Mouse (Mus musculus): ENCODE measurements around the gene Tmem184a.

The Tmem184a gene

DNA sequence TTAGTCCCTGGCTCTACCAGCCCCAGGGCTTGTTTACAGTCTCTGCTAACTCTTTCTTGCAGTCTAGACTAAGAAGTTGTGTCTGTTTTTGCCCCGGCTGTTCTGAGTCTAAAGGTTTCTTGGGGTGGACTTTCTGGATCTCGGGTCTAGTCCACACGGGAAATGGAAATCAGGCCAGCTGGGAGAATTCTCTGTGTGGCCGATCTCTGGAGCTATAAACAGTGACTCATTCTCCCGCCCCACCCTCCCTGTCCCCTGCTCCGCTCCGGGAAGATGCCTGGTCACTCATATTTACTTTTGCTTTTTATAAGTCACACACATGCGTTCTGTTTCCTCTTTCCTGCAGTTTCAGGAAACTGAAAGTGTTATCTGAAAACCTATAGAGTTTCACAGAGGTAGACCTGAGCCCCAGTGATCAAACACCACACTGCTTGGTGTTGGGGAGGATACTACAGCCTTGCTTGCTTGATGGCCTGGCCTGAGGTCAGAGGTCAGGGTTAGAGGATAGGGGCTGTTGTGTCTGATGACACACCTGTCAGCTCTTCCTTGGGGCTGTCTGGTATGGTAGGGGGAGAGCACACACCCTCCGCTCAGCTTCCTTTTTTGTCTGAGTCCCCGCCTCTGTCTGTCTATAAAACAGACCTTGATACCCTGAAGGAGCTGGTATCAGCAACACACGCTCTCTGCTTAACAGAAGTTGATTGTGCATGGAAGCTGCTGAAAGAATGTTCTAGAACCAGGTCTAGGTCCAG is 26.2 kb downstream of the Tmem184a start:
- no peak for DNase-seq (ENCODE audit: low spot score in 2 of 2)

DNA sequence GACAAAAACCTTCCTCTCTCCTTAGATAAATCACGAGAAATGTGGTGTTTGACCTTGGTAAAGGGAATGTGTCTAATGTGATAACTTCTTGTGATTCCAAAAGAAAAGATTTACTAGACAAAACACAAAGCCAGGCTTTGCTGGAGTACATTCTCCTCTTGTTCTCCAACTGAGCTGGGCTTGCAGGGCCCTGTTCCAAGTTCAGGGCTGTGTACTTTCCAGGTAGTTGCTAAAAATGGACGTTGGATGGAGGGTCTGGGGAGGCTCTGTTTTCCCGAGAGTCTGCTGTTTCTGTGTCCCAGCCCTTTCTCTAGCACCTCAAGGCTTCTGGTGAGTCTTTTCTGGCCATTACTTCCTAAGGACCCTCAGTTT is 26.8 kb downstream of the Tmem184a start:
- DNase-seq (ENCODE audit: low spot score in 2 of 2): no peak

DNA sequence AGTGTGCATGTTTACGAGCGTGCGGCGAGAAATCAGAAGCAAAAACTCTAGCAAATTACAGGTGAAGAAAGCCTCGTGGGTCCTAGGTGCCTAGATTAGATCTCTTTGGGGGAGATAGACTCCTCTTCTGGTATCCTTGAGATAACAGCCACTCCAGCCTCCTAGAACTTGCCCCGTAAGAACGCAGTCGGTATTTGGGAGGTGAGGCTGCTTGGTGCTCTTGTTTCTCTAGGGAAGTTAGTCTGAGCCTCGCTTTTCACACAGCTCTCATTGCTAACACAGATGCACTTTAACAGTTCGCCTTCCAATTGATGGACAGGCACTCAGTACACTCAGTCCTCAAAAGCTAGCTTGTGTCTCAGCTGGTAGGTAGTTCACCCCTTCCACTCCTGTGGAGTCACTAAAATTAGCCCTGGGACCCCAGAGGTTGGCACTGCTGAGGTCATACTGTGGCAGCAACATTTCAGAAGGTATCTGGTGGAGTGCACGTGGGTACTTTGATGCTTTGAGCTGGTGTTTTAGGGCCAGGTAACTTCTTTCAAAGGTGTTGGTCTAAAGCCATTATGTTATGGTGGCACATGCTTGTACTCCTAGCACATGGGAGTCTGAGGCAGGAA is 27.4 kb downstream of the Tmem184a start:
- DNase-seq (ENCODE audit: low spot score in 2 of 2): no peak

DNA sequence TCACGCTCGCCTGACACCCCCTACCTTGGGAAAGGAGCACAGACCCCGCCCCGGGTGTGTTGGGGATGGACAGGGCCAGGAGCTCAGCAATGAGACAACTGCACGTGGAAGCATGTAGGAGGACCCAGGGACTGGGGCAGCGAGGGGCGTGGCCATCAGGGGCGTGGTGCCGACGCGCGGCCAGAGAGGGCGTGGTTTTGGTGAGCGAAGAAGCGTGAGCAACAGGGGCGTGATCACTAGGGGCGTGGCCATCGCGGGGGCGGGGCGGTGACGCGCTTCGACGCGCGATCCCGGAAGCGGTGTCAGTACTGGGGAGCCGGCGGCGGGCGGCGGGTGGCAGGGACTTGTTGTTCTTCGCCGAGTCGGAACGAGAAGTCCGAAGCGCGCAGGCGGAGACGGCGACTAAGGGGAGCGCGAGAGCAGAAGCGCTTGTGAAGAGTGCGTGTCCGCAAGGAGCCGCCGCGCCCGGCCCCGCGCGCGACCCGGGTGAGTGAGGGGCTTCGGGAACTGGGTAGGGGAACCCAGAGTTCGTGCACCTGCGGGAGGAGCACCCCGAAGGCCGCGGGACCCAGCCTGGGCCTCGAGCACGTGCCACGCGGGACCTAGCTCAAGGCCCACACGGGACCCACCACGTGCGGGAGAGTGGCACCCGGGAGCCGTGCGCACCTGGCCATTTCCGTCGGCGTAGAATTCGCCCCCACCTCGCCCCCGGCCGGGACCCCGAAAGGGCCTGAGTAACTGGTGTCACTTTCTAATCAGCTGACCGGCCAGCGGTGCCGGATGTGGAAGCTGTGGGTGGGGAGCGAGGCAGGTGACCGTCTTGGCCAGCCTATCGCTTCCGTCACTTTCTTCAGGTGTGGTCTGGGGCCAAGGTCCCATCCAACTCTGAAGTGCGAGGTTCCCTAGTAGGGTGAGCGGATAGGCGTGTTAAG is 28.2 kb downstream of the Tmem184a start, which contains the start of gene Mafk:
Gene Mafk (plus strand): TSS at position 287 of the 932 bp plus-strand sequence.
- DNase-seq (ENCODE audit: low spot score in 2 of 2): peak; percentile 95 to 99

DNA sequence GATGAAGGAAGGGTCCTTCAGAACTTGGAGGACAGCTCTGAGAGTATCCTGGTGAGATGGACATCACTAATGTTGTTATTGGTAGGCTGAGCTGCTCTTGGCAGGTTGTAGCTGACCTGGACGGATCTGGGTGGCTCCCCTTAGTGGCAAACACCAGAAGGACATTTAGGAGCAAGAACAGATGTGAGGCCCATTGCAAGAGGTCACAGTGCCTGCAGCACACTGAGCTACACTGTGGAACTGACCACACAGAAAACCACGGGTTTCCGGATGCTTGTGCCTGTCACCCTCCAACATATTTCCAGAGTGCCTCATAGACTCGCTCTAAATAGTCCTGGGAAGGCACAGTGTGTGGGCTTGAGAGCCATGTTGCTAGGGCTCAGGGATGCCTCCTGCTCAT is 30.3 kb downstream of the Tmem184a start:
- no peak for DNase-seq (ENCODE audit: low spot score in 2 of 2)

DNA sequence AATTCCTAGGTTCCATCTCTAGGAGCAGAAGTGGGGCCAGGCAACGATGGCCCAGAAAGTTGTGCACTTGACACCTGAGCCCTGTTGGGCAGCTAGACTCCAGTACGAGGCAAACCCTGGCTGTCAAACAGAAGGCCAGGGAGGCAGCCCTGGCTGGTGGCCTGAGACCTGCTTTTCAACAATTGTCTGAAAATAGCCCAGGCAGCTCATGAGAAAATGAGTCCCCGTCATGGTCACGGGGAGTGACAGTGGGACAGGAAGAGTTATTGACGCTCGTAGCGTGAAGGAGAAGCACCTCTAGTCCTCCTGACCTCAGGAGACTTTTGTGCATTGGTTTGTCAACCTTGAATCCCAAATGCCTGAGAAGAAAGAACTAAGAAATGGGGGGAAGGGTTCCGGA is 38.3 kb downstream of the Tmem184a start:
- no peak for DNase-seq (ENCODE audit: low spot score in 2 of 2)

DNA sequence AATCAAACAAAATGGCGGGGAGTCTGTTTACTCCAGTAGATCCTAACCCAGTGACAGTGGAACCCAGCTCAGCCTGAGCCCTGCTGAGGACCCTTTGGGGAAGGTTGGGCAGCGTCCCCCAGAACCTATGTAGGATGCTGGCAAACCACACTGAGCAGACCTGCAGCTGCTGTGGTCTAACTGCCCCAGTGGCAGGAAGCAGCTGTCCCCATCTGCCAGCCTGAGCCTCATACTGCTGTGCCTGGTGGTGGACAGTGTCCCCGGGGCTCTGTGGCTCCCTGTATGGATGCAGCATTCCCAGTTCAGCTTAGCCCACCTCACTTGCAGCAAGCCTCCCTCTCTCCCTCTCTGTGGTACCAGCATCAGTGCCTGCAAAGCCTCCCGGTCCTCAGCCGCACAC is 42.8 kb downstream of the Tmem184a start:
- DNase-seq (ENCODE audit: low spot score in 2 of 2): peak; percentile 65 to 73

DNA sequence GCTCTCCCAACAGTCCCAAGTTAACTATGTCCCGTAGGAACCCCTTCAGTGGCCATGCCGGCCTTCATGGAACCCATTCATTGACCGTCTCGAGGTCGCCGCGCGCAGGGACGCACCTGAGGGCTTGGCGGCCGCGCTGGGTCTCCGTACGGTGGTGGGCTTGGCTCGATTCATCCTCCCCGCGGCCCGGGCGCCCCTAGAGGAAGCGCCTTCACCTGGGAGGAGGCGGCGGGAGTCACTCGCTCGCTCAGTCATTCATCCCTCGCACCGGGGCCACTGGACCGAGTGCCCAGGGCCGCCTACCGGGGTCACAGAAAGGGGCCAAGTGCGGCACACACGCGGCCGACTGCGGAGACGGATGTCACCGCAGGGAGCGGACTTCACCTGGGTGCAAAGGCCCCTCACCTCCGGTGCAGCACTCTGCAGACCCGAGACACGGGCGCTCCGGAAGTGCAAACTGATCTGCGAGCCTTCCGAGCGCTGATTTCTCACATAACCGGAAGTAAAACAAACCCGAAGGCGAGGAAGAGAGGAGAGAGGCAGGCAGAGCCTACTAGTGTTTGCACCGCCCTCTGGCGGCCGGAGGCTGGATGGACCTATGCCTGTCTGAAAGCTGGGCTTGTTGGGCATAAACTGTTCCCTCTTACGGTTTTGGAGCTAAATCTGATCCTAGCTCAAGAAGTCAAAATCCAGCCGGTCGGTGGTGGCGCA is 44.3 kb downstream of the Tmem184a start, which contains the start of gene Ints1:
Gene Ints1 (minus strand): TSS at position 459 of the 711 bp plus-strand sequence.
- DNase-seq (ENCODE audit: low spot score in 2 of 2): peak; percentile 94 to 98

DNA sequence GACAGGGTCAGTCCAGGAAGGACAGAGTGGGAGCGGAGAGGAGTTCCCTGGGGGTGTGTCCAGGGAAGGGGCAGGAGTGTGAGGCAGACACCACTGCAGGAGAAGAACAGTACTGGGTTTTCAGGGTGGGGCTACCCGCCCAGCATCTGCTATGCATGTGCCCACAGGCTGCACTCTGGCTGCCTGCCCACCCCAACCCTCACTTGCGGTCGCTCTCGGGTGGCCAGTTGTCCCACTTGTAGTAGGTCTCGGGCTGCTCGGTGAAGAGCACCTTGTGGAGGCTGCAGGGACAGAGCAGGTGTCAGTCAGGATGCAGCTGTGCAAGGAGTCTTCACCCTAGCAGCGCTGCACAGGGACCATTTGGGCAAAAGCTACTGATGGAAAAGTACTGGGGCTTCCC is 51.5 kb downstream of the Tmem184a start:
- no peak for DNase-seq (ENCODE audit: low spot score in 2 of 2)

DNA sequence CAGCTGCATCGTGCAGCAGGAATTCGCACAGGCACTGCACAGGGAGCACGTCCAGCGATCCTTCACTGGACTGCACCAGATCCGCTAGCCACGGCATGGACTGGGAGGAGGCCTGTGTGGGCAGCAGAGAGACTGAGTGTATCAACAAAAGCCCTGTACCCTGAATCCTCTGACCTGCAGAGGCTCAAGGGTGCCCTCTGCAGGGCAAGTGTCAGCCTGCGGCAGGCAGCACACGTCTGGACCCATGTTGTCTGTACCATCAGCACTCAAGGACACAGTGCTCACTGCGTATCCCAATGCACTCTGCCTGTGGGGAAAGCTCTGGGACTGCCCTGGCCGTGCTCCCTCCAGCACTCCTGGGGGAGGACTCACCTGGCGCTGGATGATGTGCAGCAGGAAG is 55.4 kb downstream of the Tmem184a start:
- DNase-seq (ENCODE audit: low spot score in 2 of 2): no peak

DNA sequence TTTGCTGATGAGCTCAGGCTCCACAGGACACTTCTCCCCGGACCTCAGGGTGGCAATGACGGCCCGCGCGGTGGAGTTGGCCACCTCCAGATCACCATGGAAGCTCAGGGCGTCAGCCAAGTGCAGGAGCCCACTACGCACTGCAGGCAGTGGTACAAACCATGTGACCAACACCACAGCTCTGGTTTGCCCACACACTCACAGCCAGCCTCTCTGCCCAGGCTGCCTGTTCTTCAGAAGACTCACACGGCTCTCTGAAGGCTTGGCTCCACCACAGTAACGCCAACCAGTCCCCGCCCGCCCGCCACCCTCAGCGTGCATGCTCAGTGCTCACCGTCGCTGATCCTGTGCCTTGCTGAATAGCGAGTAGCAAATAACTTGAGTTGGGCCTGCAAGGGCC is 61.6 kb downstream of the Tmem184a start:
- no peak for DNase-seq (ENCODE audit: low spot score in 2 of 2)

DNA sequence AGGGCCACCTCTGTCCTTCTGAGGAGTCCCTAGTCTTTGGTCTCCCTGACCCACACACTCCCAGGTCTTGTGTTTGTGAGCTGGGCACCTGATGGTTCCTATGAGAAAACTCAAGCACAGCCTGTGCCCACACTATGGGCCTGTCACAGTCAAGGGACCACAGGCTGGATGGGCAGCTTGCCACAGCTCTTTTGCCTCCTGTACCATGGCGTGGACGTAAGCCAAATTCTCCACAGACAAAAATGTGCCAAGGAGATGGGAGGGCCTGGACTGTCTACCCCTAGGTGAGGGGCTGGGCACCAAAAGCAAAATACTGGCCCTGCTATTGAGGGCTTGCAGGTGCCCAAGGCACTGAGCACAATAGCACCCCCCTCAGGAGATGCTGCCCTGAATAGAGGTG is 63.1 kb downstream of the Tmem184a start:
- no peak for DNase-seq (ENCODE audit: low spot score in 2 of 2)

DNA sequence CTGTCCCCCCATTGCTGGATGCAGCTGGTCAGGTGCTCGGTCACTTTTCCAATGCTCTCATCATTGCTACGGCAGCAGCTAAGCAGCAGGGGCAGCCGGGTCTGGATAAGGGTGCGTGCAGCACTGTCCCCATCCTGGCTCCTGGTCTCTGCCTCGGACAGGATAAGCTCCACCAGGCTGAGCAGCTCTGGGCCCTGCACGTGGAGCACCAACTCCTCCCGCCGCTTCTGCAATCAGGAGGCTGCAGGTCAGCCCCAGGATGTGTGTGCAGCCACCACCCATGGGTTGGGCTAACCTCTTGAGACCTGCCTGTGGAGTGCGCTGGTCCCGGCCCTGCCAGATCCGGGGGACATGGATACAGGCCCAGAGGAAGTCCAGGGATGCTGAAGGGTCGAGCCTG is 63.6 kb downstream of the Tmem184a start:
- no peak for DNase-seq (ENCODE audit: low spot score in 2 of 2)

DNA sequence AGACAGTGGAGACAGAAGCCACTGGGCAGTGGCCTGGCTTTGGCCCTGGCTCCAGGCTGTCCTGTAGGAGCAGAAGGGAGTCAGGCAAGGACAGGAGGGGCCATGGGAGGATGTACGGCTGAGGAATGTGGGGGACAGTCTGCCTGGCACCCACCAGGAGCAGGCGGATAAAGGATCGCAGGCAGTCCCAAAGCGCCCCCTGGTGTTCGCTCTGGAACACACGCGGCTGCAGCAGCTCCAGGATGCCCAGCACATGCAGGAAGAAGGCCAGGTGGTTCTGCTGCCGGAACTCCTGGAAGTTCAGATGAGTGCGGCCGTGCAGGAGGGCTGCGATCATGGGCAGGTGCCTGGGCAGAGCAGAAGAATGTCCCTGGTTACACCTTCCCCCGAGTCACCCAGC is 65.0 kb downstream of the Tmem184a start:
- peak in 1 of 2 experiments; percentile 45 for DNase-seq (ENCODE audit: low spot score in 2 of 2)
